Mouse (Mus musculus) left cerebral cortex, adult 8-10 months (tissue): ENCODE data around the gene Olfr1043. TPM values are rescaled to one million over a fixed set of nuclear protein-coding genes. Genes with fewer than 3 reads are reported as not detected.
"Not testable (repeated sequence)": the region's sequence is repeated elsewhere in the genome, so short reads cannot be mapped to it uniquely, and the experiment has no call there.

Source experiments
- DNase-seq, 2 experiments: peaks; one replicate each; pipeline ENCODE4 v3.0.0; 2022; ENCODE audit warnings: low spot score in 2 of 2
- total RNA-seq, 4 experiments: library from RNA; stranded (reverse); gene quantifications; 2 replicates each; pipeline ENCODE4 v1.2.4; 2022

Gene Olfr1043
- not detected for total RNA-seq

DNA sequence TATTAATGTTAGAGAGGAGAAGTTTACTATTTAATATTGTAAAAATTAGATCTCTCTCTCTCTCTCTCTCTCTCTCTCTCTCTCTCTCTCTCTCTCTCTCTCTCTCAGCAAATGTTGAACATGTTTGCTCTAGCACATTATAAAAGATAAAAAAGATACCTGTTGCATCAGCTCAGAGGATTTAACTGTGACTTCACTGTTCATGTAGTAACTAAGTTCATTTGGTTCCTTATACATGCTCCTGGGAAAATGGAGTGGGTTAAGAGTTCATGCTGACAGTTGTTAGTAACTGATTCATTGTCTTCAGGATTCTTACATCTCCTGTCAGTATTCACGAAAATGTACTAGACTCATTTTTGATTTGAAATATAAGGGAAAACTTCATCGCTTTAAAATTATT lies at the start of gene Olfr1043:
Olfr1043 (minus strand) TSS at position 101 of the 400 bp plus-strand sequence.
- DNase-seq: no peak

- no peak for DNase-seq
Observed at GRCm38 (mm10) chr2:86202909-86203308, 35.6 kb upstream of the Olfr1043 start, which contains the start of gene Olfr1045. TSS of gene Olfr1045 (minus strand) at chr2:86203009.

GRCm38 (mm10) chr2:86195863-86196262 lies 28.5 kb upstream of the Olfr1043 start:
- DNase-seq: no peak

- no peak for DNase-seq
Observed at GRCm38 (mm10) chr2:86185583-86185982, 18.3 kb upstream of the Olfr1043 start, which contains the start of gene Olfr52. TSS of gene Olfr52 (minus strand) at chr2:86185683.

DNA sequence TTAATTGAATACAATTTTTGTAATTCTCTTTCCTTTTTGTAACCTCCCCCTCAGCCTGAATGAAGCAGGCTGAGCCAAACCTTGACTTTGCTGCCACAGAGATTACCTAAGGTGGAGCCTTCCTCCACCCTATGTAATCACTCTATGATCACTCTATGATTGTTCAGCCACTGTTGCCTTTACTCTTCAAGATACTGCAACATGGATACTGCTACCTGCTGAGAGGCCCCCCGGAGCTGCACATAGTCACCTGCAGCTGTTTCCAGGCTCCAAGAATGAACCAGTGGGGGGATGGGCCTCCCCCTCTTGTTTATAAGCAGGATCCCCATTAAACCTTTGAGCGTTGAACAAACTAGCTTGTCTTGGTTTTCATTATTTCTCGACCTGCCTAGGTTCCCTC lies 12.6 kb upstream of the Olfr1043 start:
- no peak for DNase-seq

DNA sequence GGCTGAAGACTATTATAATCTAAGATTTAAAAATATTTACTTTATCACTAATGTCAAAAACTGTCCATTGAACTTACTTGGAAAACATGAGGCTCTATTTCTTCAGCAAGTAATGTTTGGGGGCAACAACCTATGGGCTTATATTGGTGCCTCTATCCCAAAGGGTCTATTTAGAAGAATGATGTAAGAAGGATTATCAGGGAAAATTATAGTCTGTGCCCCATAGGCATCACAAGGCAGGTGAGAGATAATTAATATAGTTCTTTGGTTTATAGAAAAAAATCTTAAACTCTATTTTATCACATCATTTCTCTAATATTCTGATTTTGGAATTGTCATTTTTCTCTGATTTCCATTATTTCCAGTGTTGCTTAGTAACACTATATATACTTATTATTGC lies 10.4 kb upstream of the Olfr1043 start, which contains the start of gene Olfr1044:
Olfr1044 (minus strand) TSS at position 101 of the 400 bp plus-strand sequence.
- no peak for DNase-seq

DNA sequence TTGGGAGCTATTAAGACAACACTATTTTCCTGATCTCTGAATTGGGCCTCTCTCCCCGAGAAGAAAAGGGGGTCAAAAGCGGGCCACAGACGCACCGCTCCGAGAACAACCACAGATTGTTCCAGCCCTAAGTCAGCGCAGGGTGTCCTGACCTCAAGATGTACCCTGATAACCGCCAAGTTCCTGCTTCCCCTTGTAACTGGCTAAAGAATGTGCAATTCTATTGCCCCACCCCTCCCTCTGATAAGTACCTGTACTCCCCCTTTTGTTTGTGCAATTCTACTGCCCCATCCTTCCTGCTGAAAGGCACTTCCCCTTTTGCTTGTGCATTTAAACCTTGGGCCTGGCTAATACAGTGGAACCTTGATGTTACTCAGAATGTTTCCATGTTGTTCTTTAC lies 8.1 kb upstream of the Olfr1043 start:
- not testable (repeated sequence) for DNase-seq

GRCm38 (mm10) chr2:86161738-86162137 lies 5.6 kb downstream of the Olfr1043 start, which contains the start of gene Olfr1042:
TSS of gene Olfr1042 (minus strand) at chr2:86161838.
- DNase-seq: no peak

DNA sequence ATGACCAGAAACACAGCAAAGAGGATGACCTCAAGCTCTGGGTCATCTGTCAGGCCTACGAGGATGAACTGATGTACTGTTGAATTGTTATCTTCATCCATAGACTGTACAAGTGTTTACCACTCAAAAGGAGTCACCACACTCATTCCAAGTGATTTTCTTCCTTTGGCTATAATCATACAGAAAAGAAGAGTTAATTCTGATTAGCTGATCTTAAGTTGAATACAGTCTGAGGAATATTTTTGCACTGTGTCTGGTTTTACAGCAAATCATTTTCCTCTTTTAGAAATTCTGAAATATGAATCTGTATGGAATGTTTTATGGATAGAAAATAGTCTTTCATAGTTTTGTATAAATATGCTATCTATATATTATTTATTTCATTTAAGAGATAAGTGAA lies 20.7 kb downstream of the Olfr1043 start, which contains the start of gene Olfr1040:
Olfr1040 (minus strand) TSS at position 101 of the 400 bp plus-strand sequence.
- DNase-seq: no peak

GRCm38 (mm10) chr2:86135828-86136227 lies 31.5 kb downstream of the Olfr1043 start, which contains the start of gene Olfr1039:
TSS of gene Olfr1039 (minus strand) at chr2:86135928.
- no peak for DNase-seq

Other genes starting within 250 kb of the Olfr1043 start
- gene Olfr1026, start 246.0 kb downstream of the Olfr1043 start, total RNA-seq: not detected
- under 1 TPM in 2 of 4 experiments, not detected in 2; 0.09 to 0.11 TPM for gene Olfr1028, start 217.1 kb downstream of the Olfr1043 start, total RNA-seq
- under 1 TPM in 1 of 4 experiments, not detected in 3; 0.18 TPM for gene Olfr1029, start 193.6 kb downstream of the Olfr1043 start, total RNA-seq
- not detected for gene Olfr1030, start 188.2 kb downstream of the Olfr1043 start, total RNA-seq
- not detected for gene Olfr1031, start 177.2 kb downstream of the Olfr1043 start, total RNA-seq
- gene Olfr1032, start 162.0 kb downstream of the Olfr1043 start, total RNA-seq: not detected
- gene Olfr1033, start 146.9 kb downstream of the Olfr1043 start, total RNA-seq: not detected
- not detected for gene Olfr1034, start 121.7 kb downstream of the Olfr1043 start, total RNA-seq
- gene Olfr1036, start 93.5 kb downstream of the Olfr1043 start, total RNA-seq: not detected
- not detected for gene Olfr1037, start 80.1 kb downstream of the Olfr1043 start, total RNA-seq
- gene Olfr1039, start 31.6 kb downstream of the Olfr1043 start, total RNA-seq: not detected
- not detected for gene Olfr1040, start 20.8 kb downstream of the Olfr1043 start, total RNA-seq
- gene Olfr1042, start 5.7 kb downstream of the Olfr1043 start, total RNA-seq: not detected
- gene Olfr1044, start 10.3 kb upstream of the Olfr1043 start, total RNA-seq: not detected
- gene Olfr52, start 18.2 kb upstream of the Olfr1043 start, total RNA-seq: not detected
- not detected for gene Olfr1045, start 35.5 kb upstream of the Olfr1043 start, total RNA-seq
- not detected for gene Olfr1046, start 51.8 kb upstream of the Olfr1043 start, total RNA-seq
- gene Olfr1047, start 63.9 kb upstream of the Olfr1043 start, total RNA-seq: not detected
- not detected for gene Olfr1048, start 72.8 kb upstream of the Olfr1043 start, total RNA-seq
- not detected for gene Olfr1049, start 90.8 kb upstream of the Olfr1043 start, total RNA-seq
- gene Olfr1051, start 111.6 kb upstream of the Olfr1043 start, total RNA-seq: not detected
- gene Olfr1052, start 124.9 kb upstream of the Olfr1043 start, total RNA-seq: not detected
- not detected for gene Olfr1053, start 147.8 kb upstream of the Olfr1043 start, total RNA-seq
- not detected for gene Olfr1054, start 167.9 kb upstream of the Olfr1043 start, total RNA-seq
- not detected for gene Olfr1055, start 182.8 kb upstream of the Olfr1043 start, total RNA-seq
- not detected for gene Olfr1056, start 194.9 kb upstream of the Olfr1043 start, total RNA-seq
- not detected for gene Olfr1057, start 210.9 kb upstream of the Olfr1043 start, total RNA-seq
- gene Olfr1058, start 221.0 kb upstream of the Olfr1043 start, total RNA-seq: not detected
- gene Olfr1061, start 246.5 kb upstream of the Olfr1043 start, total RNA-seq: not detected